Mouse (Mus musculus): ENCODE data around the gene Slc26a10.
A peak's percentile ranks its signal among the peaks of the same experiment; 100 is the strongest.
"Not testable (repeated sequence)": the region's sequence is repeated elsewhere in the genome, so short reads cannot be mapped to it uniquely, and the experiment has no call there.

Gene Slc26a10

DNA sequence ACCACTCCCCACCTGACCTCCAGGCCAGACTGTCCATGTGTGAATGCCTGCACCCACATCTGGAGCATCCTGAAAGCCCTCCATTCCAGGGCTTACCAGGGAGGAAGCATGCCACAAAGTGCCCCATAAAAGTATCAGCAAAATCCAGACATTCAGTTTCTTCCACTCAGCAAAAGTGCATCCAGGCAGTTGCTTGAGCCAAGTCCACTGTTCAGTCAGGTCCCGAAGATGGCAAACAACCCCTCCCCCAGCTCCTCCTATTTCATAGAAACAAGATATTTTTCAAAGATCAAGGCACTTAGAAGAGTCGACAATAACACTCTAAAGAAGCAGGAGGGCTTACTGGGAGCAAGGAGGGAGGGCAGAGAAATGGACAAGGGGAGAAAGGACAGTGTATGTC is 18.0 kb upstream of the Slc26a10 start:
- no peak for DNase-seq (ENCODE audit: low spot score in 2 of 2)

DNA sequence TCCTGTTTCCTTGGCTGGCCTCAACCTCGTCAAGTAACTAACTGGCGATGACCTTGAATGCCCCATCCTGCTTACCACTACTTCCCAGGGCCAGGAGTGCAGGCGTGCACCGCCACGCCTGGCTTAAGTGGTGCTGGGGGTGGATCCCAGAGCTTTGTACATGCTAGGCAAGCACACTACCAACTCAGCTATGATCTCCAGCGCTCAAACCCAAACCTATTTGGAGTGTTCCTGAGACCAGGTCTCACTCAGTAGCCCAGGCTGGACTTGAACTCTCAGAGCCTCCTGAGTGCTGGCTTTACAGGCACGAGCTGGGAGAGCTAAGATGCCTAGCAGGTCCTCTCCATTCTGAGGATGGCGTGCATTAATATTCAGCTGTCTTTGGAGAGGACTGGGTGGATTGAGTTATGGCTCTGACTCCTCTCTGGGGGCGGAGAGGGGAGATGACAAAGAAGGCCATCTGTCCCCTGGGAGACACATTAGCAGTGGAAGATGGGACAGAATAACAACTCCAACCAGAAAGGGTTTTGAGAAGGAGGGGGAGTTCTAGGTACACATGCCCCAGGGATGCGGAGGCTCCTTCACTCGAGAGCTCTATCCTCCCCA is 17.2 kb upstream of the Slc26a10 start:
- no peak for DNase-seq (ENCODE audit: low spot score in 2 of 2)

DNA sequence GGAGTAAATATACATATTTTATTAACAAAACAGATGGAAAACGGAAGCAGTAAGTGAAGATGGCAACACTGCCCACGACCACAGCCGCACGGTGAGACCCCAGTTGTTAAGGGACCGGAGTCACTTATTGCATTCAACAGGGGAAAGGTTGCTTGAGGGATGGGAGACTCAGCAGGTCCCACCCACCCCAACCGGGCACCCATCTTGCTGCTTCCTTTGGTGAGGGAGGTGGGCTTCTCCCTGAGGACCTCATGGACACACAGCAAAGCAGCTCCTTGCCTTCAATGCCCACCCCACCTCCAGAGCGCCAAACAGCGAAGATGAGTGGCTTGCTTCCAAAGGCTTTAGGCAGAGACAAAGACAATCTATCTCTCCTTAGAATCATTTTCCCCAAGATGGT is 16.7 kb upstream of the Slc26a10 start:
- DNase-seq (ENCODE audit: low spot score in 2 of 2) = no peak

DNA sequence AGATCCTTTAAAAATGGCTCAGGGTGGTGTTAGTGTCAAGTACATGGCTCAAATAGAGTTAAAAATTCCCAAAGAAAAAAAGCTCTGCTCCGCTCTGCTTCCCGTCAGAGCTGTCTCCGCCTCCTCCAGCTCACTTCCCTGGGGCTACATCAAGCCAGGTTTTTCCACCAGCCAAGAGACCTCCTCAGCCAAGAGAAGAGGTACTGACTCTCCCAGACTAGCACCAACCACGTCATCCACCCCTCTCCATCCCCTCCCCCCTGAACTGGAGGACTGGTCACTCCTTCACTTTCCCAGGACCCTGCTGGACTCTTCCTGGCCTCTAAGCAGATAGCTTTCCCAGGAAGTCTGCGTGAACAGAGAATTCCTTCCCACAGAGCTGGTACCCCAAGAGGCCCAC is 15.9 kb upstream of the Slc26a10 start:
- peak in 1 of 2 experiments; percentile 74 for DNase-seq (ENCODE audit: low spot score in 2 of 2)

DNA sequence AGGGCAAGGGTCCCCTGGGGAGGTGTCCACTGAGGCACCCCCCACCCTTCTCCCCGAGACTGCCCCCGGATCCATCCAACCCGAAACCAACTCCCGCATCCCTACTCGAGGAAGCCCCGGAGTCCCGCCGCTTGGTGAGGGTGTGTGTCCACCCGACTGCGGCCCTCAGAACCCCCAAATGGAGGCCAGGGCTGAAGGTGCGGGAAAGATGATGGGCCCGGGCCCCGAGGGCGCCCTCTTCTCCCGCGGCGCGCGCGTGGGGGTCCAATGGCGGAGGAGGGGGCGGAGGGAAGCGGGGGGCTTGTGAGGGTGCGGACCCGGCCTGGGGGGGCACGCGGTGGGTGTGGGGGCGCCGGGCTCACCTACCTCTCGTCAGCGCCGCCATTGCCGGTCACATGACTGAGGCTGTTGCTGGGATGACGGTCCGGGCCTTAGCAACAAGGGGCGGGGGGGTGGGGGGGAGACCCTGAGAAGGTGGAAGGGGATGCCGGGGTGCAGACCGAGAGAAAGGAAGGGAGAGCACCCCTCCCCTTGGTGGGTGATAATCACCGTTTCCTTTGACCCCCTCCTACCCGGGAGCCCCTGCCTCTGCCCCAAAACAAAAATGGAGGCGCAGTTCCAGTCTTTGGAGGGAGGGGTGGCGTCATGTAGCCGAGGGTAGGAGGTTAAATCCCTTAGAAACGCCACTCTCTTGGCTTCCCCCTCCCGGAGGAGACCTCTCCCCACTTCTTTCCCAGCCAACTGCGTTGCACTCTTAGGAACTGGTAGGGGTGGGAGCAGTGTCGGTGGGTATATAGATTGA is 15.1 kb upstream of the Slc26a10 start, which contains the start of gene Dtx3:
Dtx3 (minus strand) TSS at position 401 of the 802 bp plus-strand sequence.
- no peak for DNase-seq (ENCODE audit: low spot score in 2 of 2)

DNA sequence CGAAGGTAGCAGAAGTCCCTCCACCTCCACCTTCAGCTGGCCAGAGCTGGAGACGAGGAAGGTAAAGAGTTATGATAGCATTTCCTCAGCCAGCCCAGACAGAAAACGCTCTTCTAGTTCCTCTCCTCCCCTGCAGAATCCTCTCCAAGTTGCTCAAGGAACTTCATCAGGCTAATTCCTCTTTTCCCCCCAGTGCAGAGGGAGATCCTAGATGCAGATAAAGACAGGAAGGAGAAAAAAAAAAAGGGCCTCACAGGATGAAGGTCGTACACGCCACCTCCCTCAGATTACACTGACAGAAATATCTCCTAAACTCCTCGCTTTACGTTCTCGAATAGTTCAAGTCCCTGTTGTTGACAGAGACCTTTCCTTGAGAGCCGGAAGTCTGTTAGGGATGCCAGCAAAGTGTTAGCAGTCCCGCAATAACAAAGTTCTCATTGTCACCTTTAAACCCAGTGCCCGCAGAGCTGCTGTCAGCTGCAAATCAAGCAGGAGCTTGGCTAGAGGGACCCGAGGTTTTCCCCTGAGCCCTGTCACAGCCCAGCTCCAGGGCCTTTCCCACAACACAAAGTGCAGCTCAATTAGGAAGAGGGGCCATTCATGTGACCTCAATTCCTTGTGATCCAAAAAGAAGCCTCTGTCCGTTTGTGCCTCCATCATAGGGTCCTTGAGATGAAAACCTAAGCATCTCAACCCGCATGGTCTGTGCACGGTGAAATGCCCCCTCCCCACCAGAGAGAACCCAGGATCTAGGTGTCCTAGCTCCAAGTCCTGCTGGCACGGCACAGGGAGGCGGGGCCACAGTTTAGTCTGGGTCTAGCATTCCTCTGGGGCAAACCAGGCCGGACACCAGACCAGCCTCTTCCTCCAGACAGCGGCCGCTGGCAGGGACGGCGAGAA is 14.2 kb upstream of the Slc26a10 start:
- peak in 1 of 2 experiments; percentile 63 for DNase-seq (ENCODE audit: low spot score in 2 of 2)

DNA sequence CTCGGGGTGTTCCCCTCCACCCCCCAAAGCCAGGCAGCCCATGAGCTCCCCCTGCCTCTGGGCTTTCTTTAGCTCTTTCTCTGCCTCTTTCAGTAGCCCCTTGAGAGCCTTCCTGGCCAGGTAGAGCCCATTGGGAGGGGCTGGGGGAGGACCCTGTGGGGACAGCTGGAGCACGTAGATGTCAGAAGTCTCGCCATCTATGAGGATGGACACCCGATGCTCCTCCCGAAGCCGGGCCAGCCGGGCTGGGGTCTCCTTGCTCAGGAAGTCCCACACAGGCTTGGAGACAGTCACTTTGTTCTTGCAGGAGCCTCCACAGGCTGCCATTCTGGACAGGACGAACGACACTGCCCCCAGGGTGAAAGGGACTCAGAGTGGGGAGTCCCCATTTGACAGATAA is 12.6 kb upstream of the Slc26a10 start:
- no peak for DNase-seq (ENCODE audit: low spot score in 2 of 2)

DNA sequence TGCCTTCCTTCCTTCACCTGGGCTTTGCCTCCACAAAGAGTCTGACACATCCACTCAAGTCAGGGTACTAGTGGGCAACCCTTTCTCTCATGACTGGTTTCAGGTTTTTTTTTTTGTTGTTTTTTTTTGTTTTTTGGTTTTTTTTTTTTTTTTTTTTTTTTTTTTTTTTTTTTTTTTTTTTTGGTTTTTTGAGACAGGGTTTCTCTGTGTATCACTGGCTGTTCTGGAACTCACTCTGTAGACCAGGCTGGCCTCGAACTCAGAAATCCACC is 11.5 kb upstream of the Slc26a10 start:
- DNase-seq (ENCODE audit: low spot score in 2 of 2) = not testable (repeated sequence)

DNA sequence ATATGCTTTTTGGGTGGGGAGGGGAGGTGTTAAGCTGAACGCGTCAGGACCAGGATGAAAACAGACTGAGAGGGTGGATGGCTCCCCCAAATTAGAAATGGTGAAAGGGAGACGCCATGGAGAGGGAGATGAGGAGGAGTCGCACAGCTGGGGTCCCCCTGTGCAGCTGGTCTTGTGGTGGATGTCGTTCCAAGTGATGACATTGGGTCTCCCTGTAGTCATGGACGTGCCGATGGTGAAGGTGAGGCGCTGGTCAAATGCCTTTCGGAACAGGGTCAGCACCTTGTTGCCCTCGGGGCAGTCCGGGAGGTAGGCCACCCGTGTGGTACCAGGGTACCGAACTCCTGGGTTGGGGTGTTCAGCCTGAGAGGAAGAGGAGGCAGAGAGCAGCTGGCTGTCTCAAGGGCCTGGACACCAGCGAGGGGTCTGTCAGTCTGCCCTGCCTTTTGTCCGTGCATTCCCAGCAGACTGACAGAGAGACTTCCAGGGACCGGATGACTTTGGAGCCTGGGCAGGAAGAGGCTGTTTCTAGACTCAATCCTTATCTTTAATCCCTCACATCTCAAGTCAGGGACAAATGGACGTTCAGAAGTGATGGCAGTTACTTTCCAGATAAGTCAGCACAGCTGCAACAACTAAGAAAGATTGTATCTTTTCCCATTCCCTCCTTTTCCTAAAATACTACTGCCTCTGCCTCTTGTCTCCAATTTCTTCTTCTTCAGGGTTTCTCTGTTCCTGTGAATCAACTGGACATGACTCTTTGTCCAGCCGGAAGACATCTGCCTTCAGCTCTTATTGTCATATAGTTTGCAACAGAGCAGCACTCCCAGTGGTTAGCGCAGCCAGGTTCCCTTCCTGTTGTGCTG is 11.0 kb upstream of the Slc26a10 start:
- DNase-seq (ENCODE audit: low spot score in 2 of 2) = no peak

DNA sequence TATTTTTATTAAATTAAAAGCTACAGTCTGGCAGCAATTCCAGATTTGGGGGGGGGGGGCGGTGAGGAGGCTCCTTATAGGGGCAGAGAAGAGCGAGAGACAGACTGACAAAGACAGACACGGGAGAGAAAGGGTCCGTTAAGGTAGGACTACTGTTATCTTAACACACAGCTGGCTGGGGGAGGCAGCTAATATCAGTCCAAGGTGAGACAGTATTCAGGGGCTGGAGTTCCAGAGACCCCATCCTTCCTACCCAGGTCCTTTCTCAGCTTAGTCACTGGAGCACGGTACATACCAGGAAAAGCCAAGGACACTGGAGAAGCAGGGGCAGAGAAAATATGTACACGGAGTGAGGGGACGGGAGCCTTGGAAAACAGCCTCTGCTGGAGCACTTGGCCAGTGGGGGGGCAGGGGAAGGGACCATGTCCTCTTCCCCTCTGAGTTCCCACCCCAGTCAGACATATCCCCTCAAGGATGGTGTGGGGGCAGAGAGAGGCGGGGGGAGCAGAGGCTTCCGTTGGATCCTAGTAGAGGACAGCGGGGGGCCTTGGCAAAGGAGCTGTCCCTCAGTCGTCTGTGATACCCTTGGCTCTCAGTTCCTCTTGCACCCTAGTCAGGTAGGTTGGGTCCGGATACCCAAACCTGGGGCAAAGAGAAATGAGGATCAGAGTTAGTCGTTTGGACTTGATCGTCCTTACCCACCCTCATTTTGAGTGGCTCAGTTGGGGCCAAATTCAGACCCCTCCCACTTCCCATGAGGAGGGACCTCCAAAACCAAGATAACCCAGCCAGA is 10.1 kb upstream of the Slc26a10 start:
- no peak for DNase-seq (ENCODE audit: low spot score in 2 of 2)

DNA sequence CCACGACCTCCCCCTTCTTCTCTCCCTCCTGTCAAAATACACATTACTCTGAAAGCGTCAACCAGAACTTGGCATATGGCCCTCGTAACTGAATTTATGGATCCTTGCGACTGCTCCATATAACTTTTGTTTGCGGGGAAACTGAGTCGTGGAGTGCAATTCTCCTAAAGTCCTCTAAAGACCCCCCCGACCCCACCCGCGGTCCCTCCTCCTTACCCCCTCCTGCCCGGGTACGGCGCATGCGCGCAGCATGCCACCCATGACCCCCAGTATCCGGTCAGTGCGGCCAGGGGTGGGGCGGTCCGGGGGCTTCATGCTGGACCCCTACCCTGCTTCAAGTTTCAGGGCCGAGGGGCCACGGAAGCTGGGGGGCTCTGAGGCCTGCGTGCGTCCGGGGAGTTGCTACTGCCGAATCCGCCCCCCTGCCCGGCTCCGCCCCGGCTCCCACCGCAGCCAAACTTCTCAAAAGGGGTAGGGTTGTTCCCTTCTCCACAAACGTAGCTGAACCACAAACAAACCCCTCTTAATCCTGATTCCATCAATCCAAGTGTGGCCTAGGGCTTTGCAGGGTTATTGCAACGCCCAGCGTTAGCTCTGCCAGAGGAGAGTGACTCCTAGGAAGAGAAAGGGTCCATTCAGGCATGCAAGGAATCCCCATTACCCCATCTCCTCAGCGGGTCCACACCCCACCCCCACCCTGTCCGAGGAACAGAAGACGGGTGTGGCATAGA is 9.4 kb upstream of the Slc26a10 start, which contains the start of gene Arhgef25:
Arhgef25 (minus strand) TSS at position 433 of the 731 bp plus-strand sequence.
- DNase-seq (ENCODE audit: low spot score in 2 of 2) = peak; percentile 71 to 74

DNA sequence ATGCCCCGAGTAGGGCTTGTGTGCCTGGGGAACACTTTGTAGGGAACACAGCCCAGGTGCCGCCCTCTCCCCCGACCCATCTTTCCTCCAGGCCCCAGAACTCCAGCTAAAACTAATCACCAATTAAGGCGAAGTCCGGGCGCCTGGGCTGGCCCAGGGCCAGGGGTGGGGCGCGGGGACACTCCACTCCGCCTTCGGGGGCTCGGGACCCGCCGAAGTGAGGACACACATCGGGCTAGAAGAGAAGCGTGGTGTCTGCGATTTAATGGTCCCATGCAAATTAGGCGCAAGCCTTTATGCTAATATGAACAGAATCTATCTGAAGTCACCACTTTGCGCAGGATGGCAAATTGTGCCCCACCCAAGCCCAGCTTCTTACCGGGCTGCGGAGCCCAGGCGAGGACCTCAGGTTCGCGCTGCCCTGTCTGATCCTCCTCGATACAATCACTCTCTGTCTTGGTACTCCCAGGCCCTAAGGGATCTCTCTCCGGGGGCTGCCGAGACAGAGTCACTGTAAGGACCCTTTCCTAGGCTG is 8.7 kb upstream of the Slc26a10 start:
- DNase-seq (ENCODE audit: low spot score in 2 of 2) = peak in 1 of 2 experiments; percentile 55

DNA sequence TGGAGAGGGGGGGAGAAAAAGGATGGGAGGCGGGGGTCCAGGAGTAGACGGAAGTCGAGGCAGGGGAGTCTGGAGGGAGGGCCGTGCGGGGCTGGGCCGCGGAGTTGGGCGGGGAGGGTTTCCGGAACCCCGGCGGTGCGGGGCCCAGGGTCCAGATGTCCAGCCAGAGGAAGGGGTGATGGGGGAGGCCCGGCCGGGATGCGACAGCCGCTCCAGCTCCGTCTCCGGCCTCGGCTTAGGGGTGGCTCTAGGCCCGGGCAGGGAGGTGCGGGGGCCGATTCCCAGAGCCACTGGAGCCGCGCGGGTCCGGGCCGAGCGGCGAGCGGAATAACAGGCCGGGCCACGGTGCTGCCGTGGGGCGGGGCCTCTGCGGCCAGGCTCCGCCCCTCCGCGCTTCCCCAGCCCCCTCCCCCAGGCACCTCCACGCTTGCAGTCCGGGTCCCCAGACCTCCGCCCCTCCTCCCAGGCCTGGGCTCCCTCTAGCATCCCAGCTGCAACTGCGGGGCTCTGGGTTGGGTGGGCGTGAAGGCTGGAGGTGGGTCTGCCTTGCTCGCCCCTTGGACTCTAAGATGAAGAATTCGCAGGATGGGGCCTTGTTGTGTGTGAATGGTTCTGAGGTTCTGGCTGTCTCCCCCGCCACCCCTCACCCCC is 8.1 kb upstream of the Slc26a10 start:
- DNase-seq (ENCODE audit: low spot score in 2 of 2) = peak; percentile 67 to 68

DNA sequence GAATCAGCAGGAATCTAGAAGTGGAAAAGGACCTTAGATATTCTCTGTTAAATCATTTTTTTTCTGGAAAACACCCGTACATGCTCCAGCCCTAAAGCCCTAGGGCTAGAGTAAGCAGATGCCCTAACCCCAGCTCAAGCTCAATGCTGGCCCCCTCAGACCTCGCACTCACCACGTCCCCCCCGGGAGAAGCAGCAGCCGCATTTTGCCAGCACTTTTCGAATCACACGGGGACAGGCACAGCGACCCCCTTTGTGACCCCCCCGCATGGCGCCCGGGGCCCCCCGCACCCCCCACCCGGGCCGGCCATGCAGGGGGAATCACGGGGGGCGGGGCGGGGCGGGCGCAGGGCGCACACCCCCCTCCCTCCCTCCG is 7.6 kb upstream of the Slc26a10 start:
- no peak for DNase-seq (ENCODE audit: low spot score in 2 of 2)

DNA sequence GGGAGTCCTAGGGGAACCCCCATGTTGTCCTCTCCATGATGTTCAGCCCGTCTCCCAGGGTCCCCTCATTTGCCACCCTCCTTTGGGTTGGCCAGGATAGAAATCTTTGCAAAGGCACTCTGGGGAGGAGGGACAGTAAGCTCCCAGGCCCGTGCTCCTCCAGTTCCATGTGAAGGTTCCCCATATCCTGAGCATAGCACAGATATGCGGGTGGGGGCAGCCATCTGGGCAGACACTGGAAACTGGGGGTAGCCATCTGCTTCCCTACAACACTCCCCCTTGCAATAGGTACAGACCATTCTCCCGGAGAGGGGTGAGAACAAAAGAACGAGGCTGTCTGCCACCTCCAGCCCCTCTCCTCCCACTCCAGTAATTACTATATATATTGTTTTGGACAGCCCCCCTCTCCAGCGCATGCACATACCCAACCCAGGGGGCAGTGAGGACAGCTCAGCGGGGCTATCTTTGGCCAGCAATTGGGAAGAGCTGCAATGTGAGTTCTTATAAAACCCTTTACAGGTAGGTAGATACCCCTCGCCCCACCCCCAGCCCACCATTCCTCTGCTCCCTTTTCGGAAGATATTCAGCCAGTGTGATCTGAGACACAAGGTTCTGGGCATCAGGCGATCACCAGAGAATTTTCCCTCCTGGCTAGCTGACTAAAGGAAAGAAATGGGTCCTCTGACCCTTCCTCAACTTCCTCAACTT is 7.1 kb upstream of the Slc26a10 start:
- DNase-seq (ENCODE audit: low spot score in 2 of 2) = no peak

DNA sequence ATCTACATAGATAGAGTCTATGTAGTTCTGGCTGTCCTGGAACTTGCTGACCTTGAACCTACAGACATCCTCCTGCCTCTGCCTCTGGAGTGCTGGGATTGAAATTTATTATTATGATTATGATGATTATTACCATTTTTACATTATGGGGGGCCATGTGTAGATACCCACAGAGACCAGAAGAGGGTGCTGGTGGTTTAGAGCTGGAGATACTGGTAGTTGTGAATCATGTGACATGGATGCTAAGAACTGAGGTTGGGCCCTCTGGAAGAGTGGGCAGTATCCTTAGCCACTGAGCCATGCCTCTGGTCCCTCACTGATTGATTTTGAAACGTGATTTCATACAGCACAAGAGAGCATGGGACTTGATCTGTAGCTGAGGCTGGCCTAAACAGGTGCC is 6.0 kb upstream of the Slc26a10 start:
- no peak for DNase-seq (ENCODE audit: low spot score in 2 of 2)

DNA sequence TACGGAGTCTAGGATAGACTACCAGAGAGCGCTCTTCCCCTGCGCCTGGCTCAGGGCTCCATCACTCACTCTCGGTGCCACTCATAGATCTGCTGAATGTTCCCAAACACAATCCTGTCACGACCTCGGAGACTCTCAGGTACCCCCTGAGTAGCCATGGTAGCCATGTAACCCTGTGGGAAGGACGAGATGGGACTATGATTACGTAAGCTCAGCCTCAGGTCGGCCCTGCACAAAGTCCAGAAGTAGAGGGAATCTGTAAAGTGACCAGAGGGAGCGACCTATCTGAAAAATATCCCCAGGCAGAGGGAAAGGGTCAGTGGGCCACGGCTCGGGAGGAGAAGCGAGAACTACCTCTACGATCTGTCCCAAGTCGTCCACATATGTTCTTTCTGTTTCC is 5.1 kb upstream of the Slc26a10 start:
- no peak for DNase-seq (ENCODE audit: low spot score in 2 of 2)

DNA sequence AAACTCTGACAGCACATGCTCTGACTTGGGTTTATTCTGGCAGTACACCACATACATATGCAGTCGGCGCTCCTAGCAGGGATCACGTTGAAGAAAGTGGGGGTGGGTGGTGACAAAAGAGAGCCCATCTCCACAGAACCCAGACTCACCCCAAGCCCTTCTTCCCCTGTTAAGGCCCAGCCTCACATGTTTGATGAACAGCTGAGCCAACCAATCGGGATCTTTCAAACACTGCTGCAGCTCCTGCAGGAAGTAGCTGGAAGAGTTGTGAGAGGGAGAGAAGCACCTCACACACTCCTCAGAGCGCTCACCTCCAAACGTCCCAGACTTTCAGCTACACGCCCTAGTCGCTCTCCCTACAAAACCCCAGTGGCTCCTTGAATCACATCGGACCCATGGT is 4.7 kb upstream of the Slc26a10 start:
- no peak for DNase-seq (ENCODE audit: low spot score in 2 of 2)

DNA sequence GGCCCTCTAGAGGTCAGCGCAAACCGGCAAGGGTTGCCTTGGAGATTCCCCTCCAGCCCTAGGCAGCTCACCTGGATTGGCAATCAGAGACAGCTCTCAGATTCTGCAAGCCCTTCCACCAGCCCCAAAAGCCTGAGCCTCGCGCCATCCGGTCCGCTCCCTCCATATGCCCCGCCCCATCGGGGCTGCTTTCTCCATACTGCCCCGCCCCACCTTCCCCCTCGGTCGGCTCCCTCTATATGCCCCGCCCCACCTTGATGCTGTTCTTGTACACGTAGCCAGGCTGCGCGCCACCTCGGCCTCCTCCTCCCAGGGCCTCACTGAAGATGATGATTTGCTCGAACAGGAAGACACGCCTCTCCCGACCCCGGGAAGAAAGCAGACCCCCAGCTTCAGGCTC is 3.3 kb upstream of the Slc26a10 start:
- DNase-seq (ENCODE audit: low spot score in 2 of 2) = peak in 1 of 2 experiments; percentile 56
